Mouse (Mus musculus) bone marrow, adult 2 months (tissue): ENCODE data around the gene Rph3a. TPM values are rescaled to one million over a fixed set of nuclear protein-coding genes. Genes with fewer than 3 reads are reported as not detected.
"Not testable (repeated sequence)": the region's sequence is repeated elsewhere in the genome, so short reads cannot be mapped to it uniquely, and the experiment has no call there.

Source experiments
- H3K27ac ChIP-seq: fragments of 200-500 bp; 2 replicates; pipeline ENCODE4 v1.5.1; 2012; ENCODE audit warnings: low read depth, mild to moderate bottlenecking, control low read depth, inconsistent platforms, low read length; ENCODE audit not compliant: control insufficient read depth, poor library complexity, insufficient read depth
- H3K4me1 ChIP-seq: fragments of 200-500 bp; 2 replicates; pipeline ENCODE4 v1.6.1; 2011; ENCODE audit warnings: low read length; ENCODE audit not compliant: control insufficient read depth, insufficient read depth
- H3K4me3 ChIP-seq: fragments of 200-500 bp; replicated peaks from 2 replicates; pipeline ENCODE3; 2011; ENCODE audit warnings: mild to moderate bottlenecking, low read depth, low read length, control low read depth; ENCODE audit not compliant: control insufficient read depth
- CTCF ChIP-seq: fragments of 200-500 bp; IDR thresholded peaks from 2 replicates; pipeline ENCODE4 v1.5.1; 2011; ENCODE audit warnings: low read length, control low read depth; ENCODE audit not compliant: control insufficient read depth, insufficient read depth
- POLR2A ChIP-seq: fragments of 200-500 bp; IDR thresholded peaks from 2 replicates; pipeline ENCODE4 v1.6.1; 2011; ENCODE audit warnings: low read depth, mild to moderate bottlenecking, control low read depth, low read length, borderline replicate concordance; ENCODE audit not compliant: control insufficient read depth
- WGBS: fragments of 180-500 bp; shearing (Covaris S2); methylation state at CpG from one replicate; pipeline ENCODE4 v1.1.7; 2018; 5-methylcytosine and 5-hydroxymethylcytosine counted together
- polyA plus RNA-seq: library from polyadenylated mRNA; stranded (reverse); fragments of >200 nt; gene quantifications from 2 replicates; pipeline ENCODE4 v1.2.4, GENCODE M21; 2011; ENCODE audit warnings: low replicate concordance; ENCODE audit not compliant: missing spikeins, insufficient read depth, insufficient read length

The Rph3a gene
- polyA plus RNA-seq, 1 experiment, result not detected

- Histone ChIP-seq H3K4me1 (no peaks in the 10 kb centered on the region), H3K27ac (no peak overlapping the region), H3K4me3 (no peak overlapping the region)
- 64% methylated on average over 3 of the region's 3 CpGs for WGBS
- TF ChIP-seq CTCF (no peak), POLR2A (no peak)
Measured at GRCm38 (mm10) chr5:120920296-120920695, 89.6 kb downstream of the Rph3a start.

GRCm38 (mm10) chr5:120919156-120919935, 90.5 kb downstream of the Rph3a start:
- H3K4me1 ChIP-seq, H3K27ac ChIP-seq: not testable (repeated sequence)
- WGBS, result 63% methylated on average over 2 of the region's 2 CpGs

GRCm38 (mm10) chr5:120914204-120914603, 95.7 kb downstream of the Rph3a start, which contains the start of gene Oas1d:
TSS of gene Oas1d (plus strand) at chr5:120914536.
- not testable (repeated sequence) for H3K4me3 ChIP-seq, H3K4me1 ChIP-seq, H3K27ac ChIP-seq
- WGBS, result 32% methylated on average over 8 of the region's 8 CpGs
- peak; percentile 23; the same call in 1 of the 2 replicates for TF ChIP-seq CTCF

More at GRCm38 (mm10) chr5:120919156-120919935, 90.5 kb downstream of the Rph3a start:
- H3K4me3 ChIP-seq, result not testable (repeated sequence)

GRCm38 (mm10) chr5:120908196-120908920, 101.5 kb downstream of the Rph3a start:
- TF ChIP-seq CTCF (no peak), POLR2A (no peak)
- no peaks in the 10 kb centered on the region; the same call in 1 of the 2 replicates for H3K4me1 ChIP-seq
- H3K4me3 ChIP-seq, result no peak overlapping the region
- WGBS, result 67% methylated on average over 7 of the region's 7 CpGs
- H3K27ac ChIP-seq, result no peak overlapping the region

- 30% methylated on average over 8 of the region's 12 CpGs for WGBS
- H3K4me1 ChIP-seq, result not testable (repeated sequence)
- Histone ChIP-seq H3K27ac (0 out of 2 replicates have a peak within 1 kb of the TSS, but pooled peaks have one; percentile 28), H3K4me3 (peak within 1 kb of the TSS; percentile 68)
Measured at GRCm38 (mm10) chr5:120906791-120907733, 102.8 kb downstream of the Rph3a start, which contains the start of gene Oas1a. TSS of gene Oas1a (minus strand) at chr5:120907521.

- Histone ChIP-seq H3K4me1 (no peaks in the 10 kb centered on the region; the same call in 1 of the 2 replicates), H3K4me3 (no peak overlapping the region), H3K27ac (no peak overlapping the region)
- whole genome bisulfite sequencing, result 87% methylated on average over 5 of the region's 5 CpGs
- TF ChIP-seq POLR2A (no peak), CTCF (no peak)
Measured at GRCm38 (mm10) chr5:120902056-120902455, 107.8 kb downstream of the Rph3a start.

GRCm38 (mm10) chr5:120900666-120901065, 109.2 kb downstream of the Rph3a start:
- Histone ChIP-seq H3K4me1 (no peaks in the 10 kb centered on the region; the same call in 1 of the 2 replicates), H3K27ac (no peak overlapping the region), H3K4me3 (no peak overlapping the region)
- 71% methylated on average over 1 of the region's 1 CpGs for WGBS
- TF ChIP-seq CTCF, result no peak
- no peak for TF ChIP-seq POLR2A

GRCm38 (mm10) chr5:120898726-120899125, 111.2 kb downstream of the Rph3a start:
- Histone ChIP-seq H3K4me1 (no peaks in the 10 kb centered on the region), H3K27ac (no peak overlapping the region), H3K4me3 (no peak overlapping the region)
- no peak for TF ChIP-seq CTCF
- TF ChIP-seq POLR2A, result no peak

- 89% methylated on average over 6 of the region's 6 CpGs for WGBS
- no peak for TF ChIP-seq POLR2A
- no peak for TF ChIP-seq CTCF
- no peak overlapping the region for H3K4me3 ChIP-seq
- H3K27ac ChIP-seq, result no peak overlapping the region
- H3K4me1 ChIP-seq, result no peaks in the 10 kb centered on the region
Measured at GRCm38 (mm10) chr5:120898307-120898706, 111.6 kb downstream of the Rph3a start.
